8 mouse cellular contexts compared by ENCODE assay signal in the genomic region with DNA sequence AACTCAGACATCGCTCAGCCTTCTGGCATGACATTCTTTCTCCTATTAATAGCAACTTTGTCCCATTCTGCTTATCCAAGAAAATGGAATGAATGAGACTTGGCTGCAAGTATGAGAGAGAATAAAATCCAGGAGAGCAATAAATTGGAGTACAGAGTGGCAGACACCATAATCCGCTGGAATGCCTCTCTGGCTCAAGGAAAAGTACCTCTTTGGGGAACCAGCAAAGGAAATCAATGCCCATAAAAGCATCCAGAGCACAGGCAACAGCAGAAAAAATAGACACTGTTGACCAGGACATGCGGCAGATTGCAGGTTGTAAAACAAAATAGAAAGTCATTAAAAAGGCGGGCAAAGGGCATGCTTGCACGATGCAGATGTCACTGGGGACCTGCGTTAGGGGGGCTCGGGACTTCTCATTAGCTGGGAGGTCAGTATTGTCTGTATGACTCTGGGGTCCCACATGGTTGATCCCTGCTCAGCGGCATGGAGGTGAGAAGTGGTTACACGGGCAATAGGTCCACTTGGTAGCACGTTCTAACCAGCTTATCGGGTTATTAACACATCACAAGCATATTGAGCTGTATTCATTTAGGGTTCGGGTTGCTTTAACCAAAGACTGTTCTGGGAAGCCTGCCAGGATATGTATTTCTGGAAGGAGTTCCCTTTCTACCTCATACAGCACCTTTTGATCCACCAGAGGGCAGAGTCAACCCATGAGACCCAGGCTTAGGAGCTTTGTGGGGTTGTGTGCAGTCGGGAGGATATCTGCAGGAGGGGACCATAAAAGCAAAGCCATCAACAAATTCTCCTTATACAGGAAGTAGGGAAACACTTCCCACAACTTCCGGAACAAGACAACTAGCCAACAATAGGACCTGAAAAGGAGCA.
DNase-seq lines count a peak whose midpoint lies in the region; ATAC-seq and TF ChIP-seq lines count a peak whose summit lies in the region.

No protein-coding gene starts in this region.

- H3K36me3 ChIP-seq in E14TG2a.4 (ENCODE audit: insufficient read depth, low read length), result no peaks in the 10 kb centered on the region
- H3K36me3 ChIP-seq in embryonic facial prominence, embryonic 14.5 days (ENCODE audit: control insufficient read depth, insufficient read depth, low read length), result no peaks in the 10 kb centered on the region
- H3K36me3 ChIP-seq in hindbrain, embryonic 10.5 days, result no peaks in the 10 kb centered on the region
- H3K36me3 ChIP-seq in midbrain, embryonic 14.5 days (ENCODE audit: control insufficient read depth, insufficient read depth, low read length), result no peaks in the 10 kb centered on the region

- no peak overlapping the region for H3K9ac ChIP-seq in embryonic facial prominence, embryonic 14.5 days (ENCODE audit: low read depth, low read length)
- no peak overlapping the region for H3K9ac ChIP-seq in midbrain, embryonic 14.5 days (replicated peaks; ENCODE audit: low read length)

- H3K4me3 ChIP-seq in E14TG2a.4 (replicated peaks; ENCODE audit: low read length), result no peak overlapping the region
- H3K4me3 ChIP-seq in embryonic facial prominence, embryonic 14.5 days (ENCODE audit: low read depth, low read length), result no peak overlapping the region
- H3K4me3 ChIP-seq in hindbrain, embryonic 10.5 days, result no peak overlapping the region
- no peak overlapping the region for H3K4me3 ChIP-seq in midbrain, embryonic 14.5 days (replicated peaks; ENCODE audit: low read depth, low read length)

- no peaks in the 10 kb centered on the region for H3K4me1 ChIP-seq in E14TG2a.4 (replicated peaks; ENCODE audit: low read depth, low read length)
- H3K4me1 ChIP-seq in embryonic facial prominence, embryonic 14.5 days (ENCODE audit: control insufficient read depth, insufficient read depth, low read length), result no peaks in the 10 kb centered on the region; the same call in 1 of the 2 replicates
- H3K4me1 ChIP-seq in hindbrain, embryonic 10.5 days (replicated peaks), result peaks cover 3% of the 10 kb centered on the region; the same call in 1 of the 2 replicates
- H3K4me1 ChIP-seq in midbrain, embryonic 14.5 days (ENCODE audit: control insufficient read depth, insufficient read depth, low read length), result peaks cover 10% of the 10 kb centered on the region; the same call in 1 of the 2 replicates

- H3K4me2 ChIP-seq in embryonic facial prominence, embryonic 14.5 days (ENCODE audit: low read depth, low read length), result no peak overlapping the region
- no peak overlapping the region for H3K4me2 ChIP-seq in midbrain, embryonic 14.5 days (ENCODE audit: low read length)

- peak; percentile 89 for ATAC-seq in embryonic facial prominence, embryonic 14.5 days (ENCODE audit: low read depth)
- ATAC-seq in midbrain, embryonic 14.5 days (ENCODE audit: low FRiP score, low TSS enrichment), result no peak; the same call in 1 of the 2 replicates
- ATAC-seq in monocyte, adult 5-6 weeks (replicated peaks; ENCODE audit: insufficient number of reproducible peaks, low FRiP score, low TSS enrichment, poor library complexity, severe bottlenecking), result no peak

- no peaks in the 10 kb centered on the region; the same call in 1 of the 2 replicates for H3K27me3 ChIP-seq in E14TG2a.4 (ENCODE audit: insufficient read depth, low read length)
- no peaks in the 10 kb centered on the region for H3K27me3 ChIP-seq in embryonic facial prominence, embryonic 14.5 days (replicated peaks; ENCODE audit: control insufficient read depth, insufficient read depth, low read length)
- no peaks in the 10 kb centered on the region for H3K27me3 ChIP-seq in hindbrain, embryonic 10.5 days (ENCODE audit: insufficient read depth, poor library complexity, severe bottlenecking)
- H3K27me3 ChIP-seq in midbrain, embryonic 14.5 days (ENCODE audit: control insufficient read depth, insufficient read depth, low read length), result no peaks in the 10 kb centered on the region

- H3K9me3 ChIP-seq in E14TG2a.4 (ENCODE audit: low read length), result no peaks in the 10 kb centered on the region
- no peaks in the 10 kb centered on the region for H3K9me3 ChIP-seq in embryonic facial prominence, embryonic 14.5 days (ENCODE audit: control insufficient read depth, low read length)
- H3K9me3 ChIP-seq in hindbrain, embryonic 10.5 days, result no peaks in the 10 kb centered on the region
- no peaks in the 10 kb centered on the region for H3K9me3 ChIP-seq in midbrain, embryonic 14.5 days (ENCODE audit: control insufficient read depth, low read length)

- WGBS in embryonic facial prominence, embryonic 14.5 days, result 49% methylated on average over 14 of the region's 14 CpGs
- 66% methylated on average over 14 of the region's 14 CpGs for WGBS in hindbrain, embryonic 10.5 days
- 52% methylated on average over 14 of the region's 14 CpGs for WGBS in midbrain, embryonic 14.5 days

- DNase-seq in adrenal gland, postnatal 10 days, result peak; percentile 66
- peak; percentile 92 for DNase-seq in embryonic facial prominence, embryonic 14.5 days (ENCODE audit: low spot score)
- DNase-seq in hindbrain, embryonic 10.5 days (ENCODE audit: low spot score), result peak; percentile 18
- DNase-seq in layer of hippocampus, adult 8-10 months (ENCODE audit: low spot score in 2 of 2), result peak; percentile 30 to 41
- peak; percentile 83 for DNase-seq in midbrain, embryonic 14.5 days
- DNase-seq in thymus, postnatal 36 days, result no peak

- H3K27ac ChIP-seq in embryonic facial prominence, embryonic 14.5 days (replicated peaks; ENCODE audit: low read depth, low read length), result no peak overlapping the region
- H3K27ac ChIP-seq in hindbrain, embryonic 10.5 days, result no peak overlapping the region
- H3K27ac ChIP-seq in midbrain, embryonic 14.5 days (replicated peaks; ENCODE audit: low read depth, low read length), result no peak overlapping the region

- 0 out of 2 replicates have a peak, but pooled peaks have one; percentile 12 for TF ChIP-seq CTCF in E14TG2a.4 (conservative IDR thresholded peaks at IDR 0.05; ENCODE audit: low read length)

Comparison
In these comparisons a context has a peak if more than half of its experiments do, and no peak if none do; other contexts are left out.
1. DNase-seq: peak in adrenal gland, postnatal 10 days (single experiment), embryonic facial prominence, embryonic 14.5 days (single experiment), hindbrain, embryonic 10.5 days (single experiment), layer of hippocampus, adult 8-10 months (2 of 2) and midbrain, embryonic 14.5 days (single experiment); none in thymus, postnatal 36 days (0 of 2).